Mouse (Mus musculus) Patski (cell line): ENCODE measurements at regions not wholly inside any gene's neighbourhood (a gene's known extent, or its start where the extent isn't known, plus 50 kb on each side); places are given as distances from the start of the nearest gene placed in this dataset.
A peak's percentile ranks its signal among the peaks of the same experiment; 100 is the strongest.

Experiments used
- ATAC-seq: fragments of 100-300 bp; one replicate; pipeline ENCODE4 v1.8.0; 2021
- CTCF ChIA-PET: fragments of 350-600 bp; sonication (Branson Sonifier 250); formaldehyde crosslinking; loops from one replicate; lab custom pipeline; 2022; ENCODE audit warnings: inconsistent platforms; lab: Charles Lee
- POLR2A ChIA-PET: fragments of 350-600 bp; sonication (Branson Sonifier 250); formaldehyde crosslinking; loops from one replicate; lab custom pipeline; 2022; ENCODE audit warnings: antibody characterized with exemption, inconsistent platforms; lab: Charles Lee
- DNase-seq: peaks from one replicate; pipeline ENCODE4 v3.0.0-alpha.2; 2011; ENCODE audit warnings: low read depth, low spot score
- H3K27me3 ChIP-seq: fragments of 371-371 bp; one replicate; pipeline ENCODE4 v1.5.1; 2021
- CTCF ChIP-seq: fragments of 100-300 bp; IDR thresholded peaks from one replicate; pipeline ENCODE4 v1.5.1; 2021
- in situ Hi-C: fragments of 300-500 bp; cut with MboI; formaldehyde crosslinking; loops from 3 replicates; pipeline ENCODE4 v1.11.1; 2018; ENCODE audit warnings: low pct_unique_long_range_greater_than_20kb, mixed read lengths

GRCm38 (mm10) chr3:35084091-35084867, 434.1 kb downstream of the Sox2 start:
- POLR2A ChIA-PET: no interaction called here
- CTCF ChIA-PET: interaction anchor here (0.9 to 2.3 kb wide), 6 partner anchors 11 to 270 kb away, joined by 3 to 8 read pairs (median 4); no protein-coding TSS in a partner anchor
- no peaks in the 10 kb centered on the region for H3K27me3 ChIP-seq
- ATAC-seq (peak; percentile 99), DNase-seq (peak; percentile 81)
- TF ChIP-seq CTCF: no peak
- in situ Hi-C loops: loop anchor here (10.0 kb wide), 1 partner anchor 1249 kb away; no protein-coding TSS in a partner anchor

- H3K27me3 ChIP-seq: no peaks in the 10 kb centered on the region
- POLR2A ChIA-PET: no interaction called here
- ATAC-seq (no peak), DNase-seq (no peak)
- CTCF ChIA-PET: interaction anchor here (0.9 to 2.6 kb wide), 8 partner anchors 7 to 445 kb away, joined by 3 to 11 read pairs (median 6); no protein-coding TSS in a partner anchor
- no peak for TF ChIP-seq CTCF
- in situ Hi-C loops: loop anchor here (10.0 kb wide), 1 partner anchor 1254 kb away; no protein-coding TSS in a partner anchor
Measured at GRCm38 (mm10) chr3:35088241-35089080, 438.3 kb downstream of the Sox2 start.

DNA sequence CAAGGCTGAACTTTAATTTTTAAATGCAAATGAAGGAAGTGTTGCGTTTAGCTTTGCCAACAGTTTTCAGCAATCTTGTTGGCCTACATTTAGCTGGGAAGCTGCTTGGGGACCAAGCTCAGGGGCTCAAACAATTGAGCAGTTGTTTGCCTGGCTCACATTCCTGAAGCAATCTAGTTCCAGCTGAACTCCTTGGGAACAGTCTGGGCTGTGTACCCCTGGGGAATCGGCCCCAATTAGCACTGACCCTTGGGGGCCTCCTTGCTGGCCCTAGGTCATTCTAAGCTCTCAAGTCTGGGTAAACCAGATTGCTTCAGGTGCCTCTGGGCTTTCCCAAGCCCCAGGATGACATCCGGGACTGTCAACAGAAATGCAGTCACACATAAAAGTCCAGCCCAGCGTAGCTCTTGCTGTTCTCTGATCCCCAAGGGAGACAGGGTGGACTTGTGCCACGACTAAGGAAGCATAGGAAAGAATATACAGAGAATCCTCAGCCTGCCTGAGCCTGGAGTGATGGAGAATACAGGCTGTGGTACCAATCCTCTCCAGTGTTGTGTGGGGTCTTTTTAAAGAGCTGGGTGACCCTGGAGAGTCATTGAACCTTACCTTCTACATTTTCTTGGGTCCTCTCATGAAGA, 440.4 kb downstream of the Sox2 start:
- CTCF ChIA-PET: interaction anchor here (0.9 to 1.0 kb wide), 2 partner anchors 10 to 19 kb away, joined by 3 read pairs; no protein-coding TSS in a partner anchor
- ATAC-seq: no peak
- in situ Hi-C loops: no loop called here
- no peak for TF ChIP-seq CTCF
- H3K27me3 ChIP-seq: no peaks in the 10 kb centered on the region
- DNase-seq: no peak
- POLR2A ChIA-PET: interaction anchor here (1.7 kb wide), 1 partner anchor 61 kb away, joined by 4 read pairs; no protein-coding TSS in a partner anchor

GRCm38 (mm10) chr3:35093001-35093400, 442.8 kb downstream of the Sox2 start:
- no peaks in the 10 kb centered on the region for H3K27me3 ChIP-seq
- CTCF ChIA-PET: interaction anchor here (1.5 kb wide), 1 partner anchor 9 kb away, joined by 3 read pairs; no protein-coding TSS in a partner anchor
- in situ Hi-C loops: no loop called here
- DNase-seq: no peak
- TF ChIP-seq CTCF: no peak
- POLR2A ChIA-PET: no interaction called here
- no peak for ATAC-seq

- H3K27me3 ChIP-seq: no peaks in the 10 kb centered on the region
- no peak for TF ChIP-seq CTCF
- ChIA-PET CTCF (interaction anchor here (1.1 to 2.0 kb wide), 4 partner anchors 8 to 863 kb away, joined by 3 to 9 read pairs (median 6); no protein-coding TSS in a partner anchor), POLR2A (no interaction called here)
- in situ Hi-C loops: loop anchor here (5.0 kb wide), 1 partner anchor 448 kb away; no protein-coding TSS in a partner anchor
- DNase-seq (no peak), ATAC-seq (no peak)
Measured at GRCm38 (mm10) chr3:35095221-35095620, 445.0 kb downstream of the Sox2 start.

DNA sequence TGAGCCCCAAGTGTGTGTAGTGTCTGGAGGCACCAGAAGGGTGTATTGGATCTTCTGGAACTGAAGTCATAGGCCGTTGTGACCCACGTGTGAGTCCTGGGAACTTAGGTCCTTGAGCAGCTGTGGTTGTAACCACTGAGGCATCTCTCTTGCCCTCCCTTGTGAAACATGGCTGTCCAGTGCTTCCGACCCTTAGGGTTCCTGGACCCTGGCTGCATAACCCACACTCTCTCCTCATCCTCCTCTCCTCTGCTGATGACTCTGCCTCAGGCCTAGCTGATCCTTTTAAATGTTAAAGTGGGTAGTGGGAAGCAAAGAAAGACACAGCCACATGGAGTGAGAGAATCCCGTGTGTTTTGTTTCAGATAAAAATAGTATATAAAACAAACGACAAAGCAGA, 446.2 kb downstream of the Sox2 start:
- ATAC-seq (no peak), DNase-seq (no peak)
- ChIA-PET POLR2A (no interaction called here), CTCF (interaction anchor here (1.3 to 2.0 kb wide), 3 partner anchors 9 to 16 kb away, joined by 3 to 9 read pairs (median 8); no protein-coding TSS in a partner anchor)
- no peaks in the 10 kb centered on the region for H3K27me3 ChIP-seq
- in situ Hi-C loops: loop anchor here (5.0 kb wide), 1 partner anchor 449 kb away; no protein-coding TSS in a partner anchor
- TF ChIP-seq CTCF: no peak

DNA sequence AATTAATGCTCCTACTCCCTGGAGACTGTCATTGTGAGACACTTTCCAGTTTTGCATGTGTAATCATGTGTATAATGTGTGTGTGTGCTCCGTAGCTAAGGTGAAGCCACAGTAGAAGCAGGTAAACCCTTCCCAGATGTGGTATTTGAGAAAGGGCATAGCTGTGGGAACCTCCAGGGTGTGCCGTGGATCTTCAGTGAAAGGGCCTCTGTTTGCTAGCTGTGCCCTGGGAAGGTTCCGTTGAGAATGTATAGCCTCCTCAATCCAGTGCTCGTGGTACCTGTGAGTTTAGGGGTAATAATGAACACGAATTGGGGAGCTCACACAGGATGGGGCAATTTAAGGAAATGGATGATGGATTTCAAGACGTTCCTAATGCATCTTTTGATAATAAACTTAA, 447.6 kb downstream of the Sox2 start:
- TF ChIP-seq CTCF: no peak
- H3K27me3 ChIP-seq: no peaks in the 10 kb centered on the region
- ATAC-seq (no peak), DNase-seq (no peak)
- in situ Hi-C loops: loop anchor here (5.0 kb wide), 1 partner anchor 450 kb away; no protein-coding TSS in a partner anchor
- POLR2A ChIA-PET: no interaction called here
- CTCF ChIA-PET: interaction anchor here (0.5 to 2.0 kb wide), 5 partner anchors 9 to 539 kb away, joined by 3 to 9 read pairs (median 4); no protein-coding TSS in a partner anchor

DNA sequence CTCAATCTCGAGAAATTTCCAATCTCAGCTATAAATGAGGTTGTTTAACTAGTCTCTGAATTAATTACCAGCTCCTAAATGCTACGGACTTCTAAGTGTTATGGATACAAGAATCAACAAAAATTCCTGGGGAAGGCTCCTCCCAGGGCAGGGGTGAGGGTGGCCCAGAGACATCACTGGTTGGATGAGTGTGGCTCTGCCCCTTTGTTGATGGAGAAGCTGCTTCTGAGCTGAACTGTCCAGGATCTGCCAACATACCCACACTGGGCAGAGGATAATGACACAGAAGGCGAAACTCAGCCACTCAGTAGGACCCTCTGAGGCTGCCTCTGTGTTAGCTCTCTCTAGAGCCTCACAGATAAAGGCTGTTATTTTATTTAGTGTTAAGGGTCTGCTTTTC, 449.0 kb downstream of the Sox2 start:
- in situ Hi-C loops: loop anchor here (5.0 kb wide), 1 partner anchor 452 kb away; no protein-coding TSS in a partner anchor
- peaks cover 5% of the 10 kb centered on the region for H3K27me3 ChIP-seq
- ATAC-seq: peak; percentile 40
- TF ChIP-seq CTCF: no peak
- POLR2A ChIA-PET: no interaction called here
- CTCF ChIA-PET: interaction anchor here (1.0 to 3.3 kb wide), 5 partner anchors 11 to 99 kb away, joined by 3 to 11 read pairs (median 5); no protein-coding TSS in a partner anchor
- no peak for DNase-seq

DNA sequence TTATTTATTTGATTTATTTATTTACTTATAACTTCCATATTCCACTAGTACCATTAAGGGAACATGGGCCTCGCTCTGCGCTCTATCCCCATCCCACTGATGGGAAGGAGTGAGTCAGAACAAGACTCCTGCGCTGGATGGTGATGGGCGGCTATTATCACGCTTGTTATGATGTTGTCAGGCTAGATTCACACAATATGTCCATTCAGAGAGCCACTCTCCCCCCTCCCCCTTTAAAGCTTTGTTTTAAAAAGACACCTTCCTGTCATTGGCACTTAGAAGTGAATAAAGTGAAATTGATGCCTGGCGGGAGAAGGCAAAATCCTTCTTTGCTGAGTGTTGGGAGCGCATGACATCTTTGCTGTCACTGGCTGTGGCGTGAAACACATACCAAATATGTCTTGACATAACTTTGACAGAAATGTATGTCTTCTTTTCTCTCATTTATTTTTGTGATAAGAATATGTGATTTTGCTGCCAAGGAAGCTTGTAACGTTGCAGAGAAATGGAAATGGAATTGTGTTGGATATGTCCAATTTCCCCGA, 449.7 kb downstream of the Sox2 start:
- in situ Hi-C loops: loop anchor here (5.0 to 10.0 kb wide), 3 partner anchors 453 to 1145 kb away; no protein-coding TSS in a partner anchor
- peaks cover 11% of the 10 kb centered on the region for H3K27me3 ChIP-seq
- CTCF ChIA-PET: interaction anchor here (1.0 to 3.3 kb wide), 4 partner anchors 9 to 99 kb away, joined by 3 to 11 read pairs (median 3); no protein-coding TSS in a partner anchor
- no peak for TF ChIP-seq CTCF
- no peak for ATAC-seq
- DNase-seq: no peak
- POLR2A ChIA-PET: no interaction called here
